Mouse (Mus musculus): Measurements from ENCODE around the gene Cradd.
A peak's percentile ranks its signal among the peaks of the same experiment; 100 is the strongest.

The Cradd gene

DNA sequence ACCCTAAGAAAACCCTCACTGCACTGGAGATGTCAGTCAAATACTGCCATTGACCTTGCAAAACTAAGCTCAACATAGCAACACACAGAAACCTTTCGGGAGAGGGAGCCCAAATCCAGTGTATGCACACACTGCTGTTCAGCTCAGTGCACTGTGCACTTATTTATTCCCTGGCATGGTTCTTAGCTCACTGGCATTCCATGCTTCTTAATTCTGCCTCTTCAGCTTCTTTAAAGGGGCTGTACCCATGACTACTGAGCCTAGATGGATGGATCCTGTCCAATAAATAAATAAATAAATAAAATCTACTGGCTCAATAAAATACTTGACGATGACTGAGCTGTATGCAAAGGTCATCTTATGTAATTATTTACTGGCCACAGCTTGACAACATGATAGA is 85.3 kb downstream of the Cradd start:
- no peak for DNase-seq (ENCODE audit: low spot score)

DNA sequence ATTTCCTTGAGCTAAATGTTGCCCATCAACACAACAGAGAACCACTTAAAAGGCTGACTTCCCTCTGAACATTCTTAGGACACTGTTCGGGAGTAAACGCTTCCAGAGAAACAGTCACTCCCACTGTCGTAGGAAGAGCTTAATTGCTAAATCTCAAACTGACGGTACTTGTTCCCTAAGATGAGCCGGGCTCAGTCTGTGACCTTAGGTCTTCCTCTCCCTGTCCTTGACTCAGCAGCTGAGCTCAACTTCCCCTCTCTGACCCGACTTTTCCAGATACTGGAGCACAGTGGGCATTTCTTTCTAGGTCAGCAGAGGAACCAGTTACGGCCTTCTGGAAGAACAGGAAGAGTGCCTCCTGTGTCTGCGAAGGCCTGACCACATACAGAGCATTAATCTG is 87.7 kb downstream of the Cradd start:
- no peak for DNase-seq (ENCODE audit: low spot score)

DNA sequence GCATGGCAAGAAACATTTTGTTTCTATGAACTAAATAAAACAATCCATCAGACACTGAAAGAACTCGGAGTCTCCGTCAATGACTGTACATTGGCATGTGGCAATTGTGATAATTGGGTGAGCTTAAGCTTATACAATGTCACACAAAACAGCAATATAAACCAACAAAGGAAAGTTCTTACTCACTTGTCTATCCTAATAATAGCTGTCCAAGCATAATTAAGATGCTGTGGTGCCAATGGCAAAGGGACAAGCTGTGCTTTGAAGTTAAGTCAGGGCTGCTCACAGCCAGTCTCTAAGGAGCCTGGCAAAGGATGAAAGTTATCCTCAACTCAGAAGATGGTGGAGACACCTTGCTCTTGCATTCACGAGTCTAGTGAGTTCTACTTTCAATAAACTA is 89.3 kb downstream of the Cradd start:
- no peak for DNase-seq (ENCODE audit: low spot score)

DNA sequence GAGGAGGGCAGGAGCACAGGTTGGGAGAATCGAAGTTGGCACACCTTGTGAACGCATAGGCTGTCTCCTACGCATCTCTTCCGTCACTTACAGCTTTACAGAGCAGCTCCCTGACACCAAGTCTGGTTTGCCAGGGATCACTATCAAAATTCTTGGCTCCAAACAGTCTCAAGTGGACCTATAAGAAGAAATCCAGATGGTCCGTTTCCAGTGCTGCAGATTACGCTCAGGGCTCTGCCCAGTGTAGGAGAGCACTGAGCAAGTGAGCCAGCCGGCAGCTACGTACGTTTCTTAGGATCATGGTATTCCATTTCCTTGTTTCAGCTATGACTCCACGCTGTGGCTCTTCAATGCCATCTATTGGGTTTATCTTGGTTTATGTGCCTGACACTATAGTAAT is 90.9 kb downstream of the Cradd start:
- no peak for DNase-seq (ENCODE audit: low spot score)

DNA sequence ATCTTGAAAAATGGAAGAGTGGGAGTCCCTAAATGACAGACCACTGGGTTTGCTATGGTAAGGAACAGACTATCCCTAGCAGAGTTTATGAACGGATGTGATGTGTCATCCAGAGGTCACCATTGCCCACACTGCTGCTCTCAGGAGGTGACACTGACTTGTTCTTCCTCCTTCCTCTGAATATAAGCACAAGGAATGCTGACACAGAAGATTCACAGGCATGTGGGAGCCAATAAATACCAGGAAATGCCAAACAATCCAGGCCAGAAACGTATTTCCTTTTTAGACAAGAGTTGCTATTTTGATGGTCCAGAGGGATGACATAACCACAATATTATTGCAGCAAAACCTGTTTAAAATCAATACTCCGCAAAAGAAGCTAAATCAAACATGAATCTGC is 91.4 kb downstream of the Cradd start:
- DNase-seq (ENCODE audit: low spot score), result no peak

DNA sequence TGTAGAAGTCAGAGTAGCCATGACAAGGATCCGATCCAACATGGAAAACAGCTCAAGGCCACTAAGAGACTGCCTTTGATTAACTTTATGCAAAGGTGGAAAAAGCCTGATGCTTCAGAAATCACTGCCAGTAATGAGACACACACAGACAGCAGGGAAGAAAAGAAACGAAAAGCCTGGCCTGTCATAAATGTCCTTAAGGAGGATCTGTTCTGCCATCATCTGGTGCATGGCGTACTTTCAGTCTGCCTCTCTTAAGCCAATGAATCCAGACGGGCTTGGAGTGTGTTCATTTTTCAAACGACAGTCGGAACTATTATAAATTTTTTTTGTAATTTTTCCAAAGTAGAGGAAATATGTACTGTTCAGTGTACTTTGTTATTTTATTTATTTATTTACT is 95.7 kb downstream of the Cradd start:
- DNase-seq (ENCODE audit: low spot score), result no peak

DNA sequence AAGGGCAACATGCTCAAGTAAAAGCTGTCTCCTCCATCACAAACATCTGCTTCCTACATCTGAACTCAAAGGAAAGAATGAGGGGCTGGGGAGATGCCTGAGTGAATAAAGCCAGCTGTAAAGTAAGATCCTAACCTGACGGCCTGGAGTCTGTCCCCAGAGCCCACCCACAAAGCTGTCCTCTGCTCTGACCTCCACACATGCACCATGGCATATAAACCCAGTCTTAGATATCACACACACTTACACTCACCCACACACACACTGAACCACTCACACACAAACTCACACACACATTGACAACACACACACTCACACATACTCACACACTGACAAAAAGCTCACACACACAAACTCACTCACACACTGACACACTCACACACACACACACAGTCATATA is 96.3 kb downstream of the Cradd start:
- no peak for DNase-seq (ENCODE audit: low spot score)

DNA sequence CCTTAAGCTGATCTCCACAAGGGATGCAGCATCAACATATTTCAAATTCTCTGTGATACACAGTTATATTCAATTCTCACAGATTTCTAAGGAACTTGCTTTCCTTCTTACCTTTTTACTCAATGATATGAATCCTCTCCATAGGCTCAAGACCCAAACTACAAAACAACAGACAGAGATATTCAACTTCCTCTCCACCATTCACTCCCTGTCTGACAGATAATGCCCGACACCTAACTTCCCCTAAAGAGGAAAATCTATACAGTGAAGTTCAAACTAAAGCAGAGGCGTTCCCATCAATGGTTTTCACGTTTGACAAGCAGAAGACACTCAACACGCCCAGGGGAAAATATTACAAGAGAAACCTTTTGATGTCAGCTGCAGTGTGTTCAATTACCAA is 97.2 kb downstream of the Cradd start:
- no peak for DNase-seq (ENCODE audit: low spot score)

DNA sequence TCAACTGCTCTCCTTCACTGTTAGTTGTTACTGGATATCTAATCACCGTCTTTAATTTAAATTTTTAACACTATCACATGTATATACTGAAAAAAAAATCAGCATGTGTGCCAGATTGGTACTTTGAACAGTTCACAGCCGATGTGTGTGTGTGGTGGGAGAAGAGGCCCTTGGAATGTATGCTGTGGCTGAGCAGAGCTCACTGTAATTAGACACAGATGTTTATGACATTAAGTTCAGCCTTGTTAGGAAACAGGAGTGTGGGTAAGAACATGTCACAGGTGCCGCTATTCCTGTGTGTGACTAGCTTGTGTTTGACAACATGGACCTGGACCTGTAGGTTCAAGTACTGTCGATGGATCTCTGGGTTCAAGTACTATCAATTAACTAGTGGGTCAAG is 98.9 kb downstream of the Cradd start:
- DNase-seq (ENCODE audit: low spot score), result no peak

DNA sequence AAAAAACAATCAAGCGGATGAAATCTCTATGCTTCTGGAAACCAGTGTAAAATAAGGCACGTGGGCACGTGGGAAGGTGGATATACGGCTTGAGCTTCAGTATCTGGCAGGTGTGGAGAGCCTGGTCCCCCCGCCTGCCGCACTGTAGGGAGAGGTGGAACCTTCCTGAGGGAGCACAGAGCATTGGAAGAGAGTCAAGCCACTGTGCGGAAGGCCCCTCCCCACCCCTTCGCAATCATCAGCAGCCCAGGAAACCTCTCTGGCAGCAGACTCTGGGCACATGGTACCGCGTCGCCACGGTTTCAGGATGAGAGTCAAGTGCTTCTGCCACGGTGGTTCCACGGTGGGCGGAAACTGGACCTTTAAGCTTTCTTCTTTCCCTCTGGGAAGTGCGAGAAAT is 100.7 kb downstream of the Cradd start:
- DNase-seq (ENCODE audit: low spot score), result no peak

DNA sequence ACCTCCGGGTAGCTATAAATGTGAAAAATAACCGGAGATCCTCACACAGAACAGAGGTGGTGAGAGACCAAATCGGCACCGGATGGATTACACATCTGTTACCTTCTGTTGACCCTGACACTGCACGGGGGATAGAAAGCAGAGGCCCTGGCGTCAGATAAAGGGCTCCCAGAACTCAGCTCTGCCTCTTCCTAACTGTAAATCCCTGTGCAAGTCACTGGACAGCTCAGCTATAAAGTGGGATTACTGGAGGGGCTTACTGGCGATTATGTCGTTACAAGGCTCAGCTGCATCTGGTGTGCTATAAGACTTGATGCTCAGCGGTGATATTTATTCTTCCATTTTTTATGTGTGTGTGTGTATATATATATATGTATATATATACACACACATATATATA is 102.0 kb downstream of the Cradd start:
- DNase-seq (ENCODE audit: low spot score), result no peak

DNA sequence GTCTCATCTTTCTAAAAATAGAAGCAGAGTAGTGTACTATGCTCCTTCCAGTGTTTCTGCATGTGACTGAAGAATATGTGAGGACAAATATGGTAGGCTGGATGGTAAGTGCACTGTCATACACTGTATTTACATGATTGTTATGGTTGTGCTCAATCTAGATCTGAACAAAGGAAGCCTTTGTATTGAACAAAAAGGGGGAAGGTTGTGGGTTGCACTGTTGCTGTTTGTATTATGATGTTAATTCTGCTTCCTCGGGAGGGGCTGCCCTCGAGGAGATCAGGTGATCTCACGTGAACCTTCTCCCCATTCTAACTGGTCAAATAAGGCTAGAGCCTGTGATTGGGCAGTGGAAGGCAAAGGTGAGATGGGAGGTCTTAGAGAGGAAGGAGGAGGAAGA is 103.4 kb downstream of the Cradd start:
- no peak for DNase-seq (ENCODE audit: low spot score)

DNA sequence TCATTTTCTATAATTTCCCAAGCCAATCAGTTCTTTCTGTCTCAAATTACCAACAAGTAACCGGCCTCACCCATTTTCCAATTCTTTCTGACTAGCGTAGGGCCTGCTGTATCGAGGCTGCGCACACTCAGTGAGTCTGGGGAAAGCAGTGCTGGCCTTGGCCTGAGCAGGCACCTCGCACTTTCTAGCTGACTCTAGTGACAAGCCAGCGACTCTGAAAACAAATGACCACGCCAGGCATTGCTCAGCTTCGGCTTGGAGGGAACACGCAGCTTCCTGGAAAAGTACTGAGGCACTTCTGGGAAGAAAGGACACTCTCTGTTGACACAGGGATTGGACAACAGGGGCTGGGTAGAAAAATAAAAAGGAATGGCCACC is 105.3 kb downstream of the Cradd start:
- no peak for DNase-seq (ENCODE audit: low spot score)

DNA sequence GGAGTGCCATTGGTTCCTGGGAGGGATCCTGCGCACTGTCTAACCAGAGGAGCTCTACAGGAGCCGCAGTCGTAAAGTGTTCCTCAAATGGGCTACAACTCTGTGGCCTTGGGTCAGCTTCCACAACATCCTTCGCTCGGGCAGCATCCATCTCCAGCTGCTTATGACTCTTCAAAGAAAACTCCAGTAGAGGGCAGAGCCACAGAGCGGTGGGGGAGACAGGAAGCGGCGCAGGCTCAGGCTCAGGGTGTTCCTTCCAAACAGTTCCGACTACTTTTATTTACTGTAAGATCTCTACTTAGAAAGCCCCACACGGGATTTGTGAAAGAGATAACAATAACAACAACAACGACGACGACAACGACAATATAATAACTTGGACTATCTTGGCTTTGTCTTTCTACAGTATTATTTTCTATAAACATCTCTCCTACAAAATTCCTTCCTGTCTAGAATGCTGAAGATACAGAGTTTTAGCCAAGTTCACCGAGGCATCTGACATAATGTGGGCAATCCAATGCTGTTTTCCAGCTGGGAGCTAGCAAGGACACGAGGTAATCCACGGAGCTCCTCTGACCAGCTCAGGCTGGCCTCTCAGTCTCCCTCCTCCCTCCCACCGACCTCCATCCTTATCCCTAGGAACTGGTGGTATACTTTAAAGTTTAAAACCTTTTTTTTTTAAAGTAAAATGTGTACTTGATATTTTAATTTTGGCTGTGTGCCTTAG is 105.8 kb downstream of the Cradd start:
- DNase-seq (ENCODE audit: low spot score), result no peak

DNA sequence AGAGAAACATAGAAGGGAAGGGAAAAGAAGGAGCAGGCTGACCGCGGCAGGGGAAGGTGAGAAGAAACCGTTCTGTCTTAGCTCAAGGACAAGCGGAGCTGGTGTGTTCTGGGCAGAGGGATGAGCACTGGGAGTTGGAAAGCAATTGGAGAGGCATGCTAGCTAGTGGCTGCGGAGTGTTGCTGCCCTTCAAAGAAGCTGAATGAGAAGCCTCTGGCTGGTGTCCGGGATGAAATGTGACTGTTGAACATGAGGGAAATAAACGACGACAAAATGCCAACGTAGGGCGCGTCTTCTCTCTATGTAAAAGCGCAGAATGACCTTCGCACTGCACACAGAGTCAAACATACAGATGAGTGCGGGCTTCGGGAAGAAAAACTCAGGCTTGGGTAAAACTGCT is 108.6 kb downstream of the Cradd start:
- no peak for DNase-seq (ENCODE audit: low spot score)

DNA sequence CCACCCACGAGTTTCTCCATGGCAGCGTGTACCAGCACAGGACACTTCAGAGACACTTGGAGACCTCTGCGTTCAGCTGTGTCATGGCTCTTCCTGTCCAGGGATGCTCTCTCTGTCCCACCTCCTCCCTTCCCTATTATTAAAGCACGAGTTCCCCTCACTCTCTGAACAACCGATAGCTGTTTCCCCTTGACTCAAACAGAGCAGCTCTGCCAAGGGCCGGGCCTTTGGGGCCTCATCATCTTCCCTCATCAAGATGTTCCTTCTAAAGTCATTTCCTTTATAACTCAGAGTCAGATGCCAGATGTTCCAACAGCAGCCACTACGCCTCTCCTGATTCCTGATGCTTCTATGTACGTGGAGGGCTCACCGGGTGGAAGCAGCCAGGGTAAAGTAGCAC is 110.1 kb downstream of the Cradd start:
- no peak for DNase-seq (ENCODE audit: low spot score)

DNA sequence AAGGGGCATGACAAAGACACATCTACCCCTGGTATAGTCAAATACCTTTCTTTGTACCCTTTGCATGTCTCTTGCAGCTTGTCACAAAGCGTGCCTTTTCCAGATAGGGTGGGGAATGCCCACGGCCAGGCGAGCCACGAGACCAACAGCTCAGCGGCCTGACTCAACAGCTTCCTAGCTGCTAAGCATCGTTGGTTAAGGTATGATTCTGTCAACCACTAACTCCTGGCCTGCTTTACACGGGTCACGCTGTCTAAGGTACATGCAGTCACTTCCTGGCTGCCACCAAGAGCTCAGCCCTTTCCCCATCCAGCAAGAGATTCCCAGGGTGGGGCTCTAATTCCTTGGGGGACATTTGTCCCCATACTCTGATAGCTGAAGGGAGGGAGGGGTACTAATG is 110.6 kb downstream of the Cradd start:
- DNase-seq (ENCODE audit: low spot score), result no peak

DNA sequence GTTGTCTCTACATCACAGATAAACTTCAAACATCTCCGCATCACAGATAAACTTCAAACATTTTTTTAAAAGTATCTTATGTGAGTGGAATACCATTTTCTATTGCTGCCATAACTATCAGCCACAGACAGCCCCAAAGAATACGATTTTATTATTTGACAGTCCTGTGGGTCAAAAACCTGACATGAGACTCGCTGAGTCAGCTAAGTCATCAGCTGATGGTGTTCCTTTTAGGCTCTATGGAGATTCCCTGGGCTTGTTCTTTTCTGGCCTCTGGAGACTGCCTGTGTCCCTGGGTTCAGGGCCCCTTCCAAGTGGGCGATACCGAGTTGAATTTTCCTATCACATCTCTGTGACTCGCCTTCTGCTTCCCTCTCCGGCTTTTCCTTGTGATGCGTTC is 112.3 kb downstream of the Cradd start:
- no peak for DNase-seq (ENCODE audit: low spot score)

DNA sequence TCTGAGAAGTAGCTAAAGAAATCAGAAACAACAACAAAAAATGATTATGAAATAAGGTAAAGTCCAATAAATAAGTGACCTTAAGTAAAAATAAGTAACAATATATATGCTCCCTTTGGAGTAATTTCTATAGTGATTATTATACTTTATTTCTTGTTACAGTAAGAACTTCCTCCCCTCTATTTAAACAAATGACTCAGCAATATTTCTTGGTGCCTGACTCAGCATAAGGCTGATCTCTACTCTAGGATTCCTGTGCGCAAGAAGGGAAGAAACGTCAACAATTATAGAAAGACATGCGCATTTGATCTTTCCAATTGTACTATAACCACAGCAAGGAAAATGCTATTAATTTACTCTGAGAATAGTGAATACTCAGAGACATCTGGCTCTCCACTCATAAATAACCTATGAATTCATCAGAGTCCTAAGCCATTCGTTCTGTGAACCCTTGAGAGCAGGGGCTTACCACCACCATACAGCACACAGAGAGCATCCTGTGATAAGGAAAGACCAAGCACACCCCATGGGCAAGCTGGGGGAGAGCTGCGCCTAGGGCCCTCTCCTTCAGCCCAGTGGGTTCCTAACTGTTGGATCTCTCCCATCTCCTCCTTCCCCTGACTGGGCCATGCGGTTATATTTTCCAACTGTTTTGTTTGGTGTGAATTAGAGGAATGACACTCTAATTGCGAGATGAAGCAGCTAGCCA is 113.1 kb downstream of the Cradd start:
- DNase-seq (ENCODE audit: low spot score), result no peak

DNA sequence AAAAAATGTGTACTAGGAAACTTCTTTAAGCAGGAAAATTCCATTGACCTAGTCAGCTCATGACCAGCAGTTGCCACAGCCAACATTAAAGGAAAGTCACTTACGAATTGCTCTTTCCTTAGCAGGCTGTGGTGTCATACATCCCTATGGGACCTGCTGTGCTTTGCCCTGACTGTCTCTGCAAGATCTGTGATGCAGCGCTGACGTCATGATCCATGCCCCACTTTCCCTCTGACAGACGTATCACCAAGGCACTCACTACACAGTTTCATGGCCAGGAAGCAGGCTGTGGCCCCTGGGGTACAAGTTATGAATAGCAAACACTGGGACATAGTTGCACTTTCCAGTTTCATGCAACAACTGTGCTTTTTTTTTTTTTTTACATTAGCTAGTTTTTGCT is 113.8 kb downstream of the Cradd start:
- no peak for DNase-seq (ENCODE audit: low spot score)

DNA sequence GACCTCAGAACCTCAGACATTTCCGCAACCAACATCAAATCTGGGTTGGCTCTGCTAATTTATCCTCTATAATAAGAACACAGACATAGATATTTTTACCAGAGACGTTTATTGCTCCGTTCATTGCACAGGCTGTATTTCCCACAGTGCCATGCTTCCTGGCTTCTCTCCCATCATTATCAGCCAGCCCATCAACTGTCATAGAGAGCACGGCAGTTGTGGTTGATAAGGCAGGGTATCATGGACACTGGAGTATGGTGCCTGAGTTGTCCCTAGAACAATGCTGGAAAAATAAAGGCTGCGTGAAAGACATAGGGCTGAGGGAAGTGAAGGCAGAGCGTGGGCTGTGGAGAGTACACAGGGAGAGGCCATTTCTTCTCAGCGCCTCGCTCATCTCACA is 116.5 kb downstream of the Cradd start:
- no peak for DNase-seq (ENCODE audit: low spot score)

DNA sequence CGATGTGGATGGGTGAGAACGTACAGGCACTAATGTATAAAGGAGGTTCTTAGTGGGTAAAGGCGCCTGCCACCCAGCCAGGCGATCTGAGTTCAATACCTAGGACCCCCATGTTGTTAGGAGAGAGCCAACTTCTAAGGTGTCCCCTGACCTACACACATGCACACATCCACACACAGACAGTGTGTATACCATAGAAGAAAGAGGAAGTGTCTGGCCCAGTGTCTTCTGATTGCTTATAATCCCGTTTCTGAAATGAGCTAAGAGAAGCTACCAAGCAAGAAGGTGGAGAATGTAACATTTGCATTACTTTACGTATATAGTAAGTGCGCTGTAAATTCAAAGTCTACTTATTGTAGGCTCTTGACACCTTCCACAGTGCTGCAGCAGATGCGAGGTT is 122.4 kb downstream of the Cradd start:
- no peak for DNase-seq (ENCODE audit: low spot score)

DNA sequence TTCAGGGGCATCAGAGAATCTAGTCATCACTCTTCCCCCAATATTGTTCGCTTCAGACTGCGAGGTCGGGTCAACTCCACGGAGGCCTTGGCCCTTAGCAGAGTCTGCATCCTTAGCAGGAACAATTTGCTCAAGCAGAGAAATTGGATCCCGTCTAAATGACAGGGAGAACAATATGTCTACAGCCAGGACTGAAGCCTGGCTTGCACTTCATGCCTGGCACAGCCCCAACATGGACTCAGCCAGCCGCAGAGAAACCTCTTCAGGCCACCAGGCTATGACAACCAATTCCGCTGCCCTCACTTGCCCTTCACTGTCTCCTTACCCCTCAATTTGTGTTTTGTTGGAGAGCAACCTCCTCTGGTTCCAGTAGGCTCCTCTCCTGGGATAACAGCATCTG is 123.6 kb downstream of the Cradd start:
- peak; percentile 63 for DNase-seq (ENCODE audit: low spot score)

Data from testis, postnatal 10 days (tissue).